Mouse (Mus musculus) hematopoietic multipotent progenitor cell, adult 10-12 weeks (in vitro differentiated cells): ENCODE results near the gene Gm45194. TPM values are rescaled to one million over a fixed set of nuclear protein-coding genes. Genes with fewer than 3 reads are reported as not detected.

Experiments used
- polyA plus RNA-seq: library from polyadenylated mRNA; stranded (reverse); fragments of >175 nt; gene quantifications from 2 replicates; pipeline ENCODE4 v1.2.3, GENCODE M21; 2012; ENCODE audit warnings: low replicate concordance

Gm45194 gene
- polyA plus RNA-seq: not detected in 2 replicates

GRCm38 (mm10) chrX:111891089-111891488 lies at the start of gene Gm45194:
Gene Gm45194 (plus strand): TSS chrX:111891389.

GRCm38 (mm10) chrX:112010707-112011106 lies 119.5 kb downstream of the Gm45194 start, which contains the start of gene Tex16:
Gene Tex16 (plus strand): TSS chrX:112011007.

GRCm38 (mm10) chrX:112238749-112239148 lies 347.6 kb downstream of the Gm45194 start, which contains the start of gene 4933403O08Rik:
Gene 4933403O08Rik (plus strand): TSS chrX:112239049.

Other genes starting within 250 kb of the Gm45194 start
- not detected in 2 replicates for gene Hdx, start 194.3 kb upstream of the Gm45194 start, polyA plus RNA-seq
- gene Tex16, start 119.6 kb downstream of the Gm45194 start, polyA plus RNA-seq: not detected in 2 replicates